Mouse (Mus musculus) bone marrow, adult 2 months (tissue): ENCODE results near the gene Plpp1.

Source experiments
- CTCF ChIP-seq: fragments of 200-500 bp; IDR thresholded peaks from 2 replicates; pipeline ENCODE4 v1.5.1; 2011; ENCODE audit warnings: low read length, control low read depth; ENCODE audit not compliant: control insufficient read depth, insufficient read depth
- POLR2A ChIP-seq: fragments of 200-500 bp; IDR thresholded peaks from 2 replicates; pipeline ENCODE4 v1.6.1; 2011; ENCODE audit warnings: low read depth, mild to moderate bottlenecking, control low read depth, low read length, borderline replicate concordance; ENCODE audit not compliant: control insufficient read depth

DNA sequence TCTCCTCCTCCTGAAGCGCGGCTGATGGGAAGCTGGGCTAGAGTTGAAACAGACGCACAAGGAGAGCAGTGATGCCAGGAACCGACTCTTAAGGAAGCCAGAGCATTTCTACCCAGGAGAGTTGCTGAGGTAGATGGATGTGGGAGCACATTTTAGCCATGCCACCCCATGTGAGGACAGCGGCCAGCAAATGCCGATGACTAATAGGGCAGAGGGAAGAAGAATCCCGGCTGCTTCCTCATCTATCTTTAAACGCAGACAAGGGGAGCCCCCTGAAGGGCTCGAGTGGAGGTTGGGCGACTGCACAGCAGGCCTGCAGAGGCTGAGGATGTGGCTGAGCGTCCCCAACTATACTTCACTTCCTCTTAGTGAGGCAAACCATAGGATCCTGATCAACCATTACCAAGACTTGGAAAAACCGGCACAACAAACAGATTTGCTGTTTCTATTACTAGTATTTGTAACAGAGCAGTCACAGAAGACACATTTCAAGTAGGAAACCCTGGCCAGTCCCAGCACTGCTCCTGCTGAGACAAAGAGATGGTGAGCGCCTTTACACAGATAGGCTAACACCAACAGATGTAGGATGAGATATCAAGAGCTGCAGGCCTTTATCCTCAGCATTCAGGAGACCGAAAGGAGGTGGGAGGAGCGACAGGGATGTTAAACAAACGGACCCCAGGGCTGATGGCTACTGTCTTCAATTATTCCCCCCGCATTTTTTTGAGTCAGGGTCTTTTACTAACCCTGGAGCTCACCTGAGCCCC, 71.1 kb downstream of the Plpp1 start:
- TF ChIP-seq POLR2A (no peak), CTCF (no peak)
